Comparison of ENCODE assay signal across 10 mouse cellular contexts in the genomic region with DNA sequence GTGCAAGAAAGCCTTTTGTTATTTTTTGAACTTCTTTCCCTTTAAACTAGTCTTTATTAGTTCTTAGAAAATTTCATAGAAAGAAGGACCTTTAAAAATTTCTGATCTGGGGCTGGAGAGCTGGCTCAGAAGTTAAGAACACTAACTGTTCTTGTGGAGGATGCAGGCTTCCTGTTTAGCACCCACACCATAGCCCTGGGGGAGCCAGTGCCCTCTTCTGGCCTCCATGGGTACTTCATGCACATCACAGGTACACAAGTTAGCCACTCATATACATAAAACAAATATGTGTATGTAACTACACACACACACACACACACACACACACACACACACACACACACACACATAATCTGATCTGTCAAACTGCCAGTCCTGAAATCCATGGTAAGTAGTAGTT. TPM values are rescaled to one million over a fixed set of nuclear protein-coding genes. Genes with fewer than 3 reads are reported as not detected.
A peak's percentile ranks its signal among the peaks of the same experiment; 100 is the strongest.
DNase-seq lines count a peak whose midpoint lies in the region; ATAC-seq and TF ChIP-seq lines count a peak whose summit lies in the region.
"Had no signal": no experiment of that assay in that cellular context is flagged by ENCODE, and none has a peak within 500 bp of the region (broad histone marks: within the 10 kb centered on the region; RNA-seq: fewer than 3 reads in every experiment).

No protein-coding gene starts in this region.

- H3K27ac ChIP-seq in hindbrain, postnatal 0 days: no peak overlapping the region
- no peak overlapping the region for H3K27ac ChIP-seq in hindbrain, embryonic 13.5 days
- H3K27ac ChIP-seq in forebrain, embryonic 15.5 days (replicated peaks): no peak overlapping the region
- no peak overlapping the region for H3K27ac ChIP-seq in liver, embryonic 14.5 days
- no peak overlapping the region for H3K27ac ChIP-seq in hindbrain, embryonic 14.5 days
- H3K27ac ChIP-seq: limb, embryonic 15.5 days; stomach, embryonic 15.5 days had no signal

- peak; percentile 33 for DNase-seq in hindbrain, postnatal 0 days (ENCODE audit: low spot score)
- DNase-seq in CD4-positive helper T cell, adult 2 months (ENCODE audit: low read depth, low spot score): peak; percentile 64
- peak; percentile 57 for DNase-seq in T-cell, adult 2 months (ENCODE audit: low spot score)
- DNase-seq in liver, embryonic 14.5 days (ENCODE audit: low read depth in 3 of 3, low spot score in 3 of 3): peak in 1 of 3 experiments; percentile 2
- DNase-seq in splenic B cell, adult 2 months (ENCODE audit: low read depth, low spot score): peak; percentile 70
- DNase-seq in hindbrain, embryonic 14.5 days (ENCODE audit: low spot score): no peak

- no peak for TF ChIP-seq EP300 in liver, embryonic 14.5 days (IDR thresholded peaks at IDR 0.05; ENCODE audit: low read depth)

- H3K36me3 ChIP-seq in hindbrain, postnatal 0 days (ENCODE audit: insufficient read depth, low read length): peaks cover 9% of the 10 kb centered on the region; the same call in 1 of the 2 replicates
- peaks cover 23% of the 10 kb centered on the region for H3K36me3 ChIP-seq in hindbrain, embryonic 13.5 days
- H3K36me3 ChIP-seq in forebrain, embryonic 15.5 days: peaks cover 11% of the 10 kb centered on the region
- no peaks in the 10 kb centered on the region; the same call in 1 of the 2 replicates for H3K36me3 ChIP-seq in liver, embryonic 14.5 days (replicated peaks; ENCODE audit: control insufficient read depth, insufficient read depth, low read depth)
- H3K36me3 ChIP-seq in splenic B cell, adult 2 months (ENCODE audit: control insufficient read depth, insufficient read depth, low read length, poor library complexity, severe bottlenecking): peaks cover 12% of the 10 kb centered on the region
- peaks cover 22% of the 10 kb centered on the region for H3K36me3 ChIP-seq in hindbrain, embryonic 14.5 days (replicated peaks; ENCODE audit: control insufficient read depth, insufficient read depth)
- H3K36me3 ChIP-seq: stomach, embryonic 15.5 days had no signal

- no peaks in the 10 kb centered on the region for H3K9me3 ChIP-seq in hindbrain, postnatal 0 days (ENCODE audit: low read length)
- H3K9me3 ChIP-seq in hindbrain, embryonic 13.5 days: no peaks in the 10 kb centered on the region
- no peaks in the 10 kb centered on the region for H3K9me3 ChIP-seq in forebrain, embryonic 15.5 days
- no peaks in the 10 kb centered on the region for H3K9me3 ChIP-seq in liver, embryonic 14.5 days (ENCODE audit: control insufficient read depth, low read length)
- no peaks in the 10 kb centered on the region for H3K9me3 ChIP-seq in hindbrain, embryonic 14.5 days (ENCODE audit: control insufficient read depth, low read length)
- H3K9me3 ChIP-seq: limb, embryonic 15.5 days; stomach, embryonic 15.5 days had no signal

- no peaks in the 10 kb centered on the region for H3K4me1 ChIP-seq in hindbrain, postnatal 0 days (ENCODE audit: insufficient read depth, low read length)
- H3K4me1 ChIP-seq in hindbrain, embryonic 13.5 days (replicated peaks): 0 out of 2 replicates have a peak, but pooled peaks cover 4% of the 10 kb centered on the region
- no peaks in the 10 kb centered on the region for H3K4me1 ChIP-seq in forebrain, embryonic 15.5 days
- H3K4me1 ChIP-seq in liver, embryonic 14.5 days (replicated peaks; ENCODE audit: control insufficient read depth in 2 of 2, insufficient read depth in 2 of 2, low read length in 1 of 2): no peaks in the 10 kb centered on the region
- H3K4me1 ChIP-seq in hindbrain, embryonic 14.5 days (replicated peaks; ENCODE audit: control insufficient read depth, insufficient read depth, low read length): no peaks in the 10 kb centered on the region
- H3K4me1 ChIP-seq: limb, embryonic 15.5 days; stomach, embryonic 15.5 days had no signal

- H3K4me2 ChIP-seq in hindbrain, postnatal 0 days (ENCODE audit: low read depth, low read length): no peak overlapping the region
- H3K4me2 ChIP-seq in hindbrain, embryonic 13.5 days: no peak overlapping the region
- no peak overlapping the region for H3K4me2 ChIP-seq in forebrain, embryonic 15.5 days (replicated peaks)
- no peak overlapping the region for H3K4me2 ChIP-seq in liver, embryonic 14.5 days (ENCODE audit: low read depth)
- no peak overlapping the region for H3K4me2 ChIP-seq in hindbrain, embryonic 14.5 days (replicated peaks)
- H3K4me2 ChIP-seq: limb, embryonic 15.5 days; stomach, embryonic 15.5 days had no signal

- no peaks in the 10 kb centered on the region for H3K27me3 ChIP-seq in hindbrain, postnatal 0 days (ENCODE audit: insufficient read depth, low read length)
- H3K27me3 ChIP-seq in hindbrain, embryonic 13.5 days: 0 out of 2 replicates have a peak, but pooled peaks cover 8% of the 10 kb centered on the region
- H3K27me3 ChIP-seq in forebrain, embryonic 15.5 days: no peaks in the 10 kb centered on the region
- no peaks in the 10 kb centered on the region for H3K27me3 ChIP-seq in liver, embryonic 14.5 days (ENCODE audit: control insufficient read depth, insufficient read depth, low read length)
- no peaks in the 10 kb centered on the region for H3K27me3 ChIP-seq in splenic B cell, adult 2 months (ENCODE audit: control insufficient read depth, insufficient read depth, low read length, poor library complexity, severe bottlenecking)
- no peaks in the 10 kb centered on the region for H3K27me3 ChIP-seq in hindbrain, embryonic 14.5 days (ENCODE audit: control insufficient read depth, insufficient read depth, low read length)
- H3K27me3 ChIP-seq: limb, embryonic 15.5 days; stomach, embryonic 15.5 days had no signal

- H3K9ac ChIP-seq in hindbrain, postnatal 0 days (replicated peaks; ENCODE audit: low read length): no peak overlapping the region
- H3K9ac ChIP-seq in hindbrain, embryonic 13.5 days: no peak overlapping the region
- H3K9ac ChIP-seq in forebrain, embryonic 15.5 days (replicated peaks): no peak overlapping the region
- H3K9ac ChIP-seq in liver, embryonic 14.5 days (replicated peaks): no peak overlapping the region
- no peak overlapping the region for H3K9ac ChIP-seq in hindbrain, embryonic 14.5 days
- H3K9ac ChIP-seq: limb, embryonic 15.5 days; stomach, embryonic 15.5 days had no signal

- no peak overlapping the region for H3K4me3 ChIP-seq in hindbrain, postnatal 0 days (ENCODE audit: low read length)
- no peak overlapping the region for H3K4me3 ChIP-seq in hindbrain, embryonic 13.5 days
- H3K4me3 ChIP-seq in forebrain, embryonic 15.5 days: no peak overlapping the region
- no peak overlapping the region for H3K4me3 ChIP-seq in liver, embryonic 14.5 days (ENCODE audit: insufficient read depth in 1 of 2, low read depth in 2 of 2, low read length in 2 of 2)
- H3K4me3 ChIP-seq in hindbrain, embryonic 14.5 days (replicated peaks; ENCODE audit: low read length): no peak overlapping the region
- H3K4me3 ChIP-seq: limb, embryonic 15.5 days; stomach, embryonic 15.5 days had no signal

- ATAC-seq in hindbrain, postnatal 0 days: no peak
- no peak for ATAC-seq in hindbrain, embryonic 13.5 days (ENCODE audit: low FRiP score)
- peak; percentile 29; the same call in 1 of the 2 replicates for ATAC-seq in forebrain, embryonic 15.5 days (replicated peaks)
- no peak for ATAC-seq in liver, embryonic 14.5 days (ENCODE audit: insufficient read depth)
- ATAC-seq in hindbrain, embryonic 14.5 days (ENCODE audit: low FRiP score): no peak

- TF ChIP-seq CTCF in hindbrain, postnatal 0 days (IDR thresholded peaks at IDR 0.05; ENCODE audit: low read depth): peak; percentile 76
- peak; percentile 75 for TF ChIP-seq CTCF in liver, embryonic 14.5 days (IDR thresholded peaks at IDR 0.05; ENCODE audit: low read depth)

RNA-seq across cellular contexts. Expression of a gene that starts 7.9 kb away (rescaled TPM):
- 70.3 and 90.9 TPM in 2 replicates for total RNA-seq in hindbrain, postnatal 0 days (2014; rRNA removed)
- 65.3 and 67.6 TPM in 2 replicates for polyA plus RNA-seq in hindbrain, postnatal 0 days (2015; fragmentation: Nextera tagmentation; extraction: Ambion mirVana)
- 50.9 and 53.6 TPM in 2 replicates for polyA plus RNA-seq in hindbrain, embryonic 13.5 days (2015; fragmentation: Nextera tagmentation; extraction: Ambion mirVana)
- 55.0 and 66.8 TPM in 2 replicates for polyA plus RNA-seq in forebrain, embryonic 15.5 days (2015; fragmentation: Nextera tagmentation; extraction: Ambion mirVana)
- 0.01 TPM in 1 of 2 replicates, not detected in the other for polyA plus RNA-seq in liver, embryonic 14.5 days (2012; rRNA removed)
- polyA plus RNA-seq in liver, embryonic 14.5 days (2014; fragmentation: Nextera tagmentation; extraction: Ambion mirVana): 0.04 TPM in 1 of 2 replicates, not detected in the other
- polyA plus RNA-seq in hindbrain, embryonic 14.5 days (2014; fragmentation: Nextera tagmentation; extraction: Ambion mirVana): 79.5 and 91.2 TPM in 2 replicates

RNA-seq across cellular contexts. Expression of a gene that starts 25.3 kb away (rescaled TPM):
- 11.1 and 12.8 TPM in 2 replicates for total RNA-seq in hindbrain, postnatal 0 days (2014; rRNA removed)
- polyA plus RNA-seq in hindbrain, postnatal 0 days (2015; fragmentation: Nextera tagmentation; extraction: Ambion mirVana): 21.4 and 22.9 TPM in 2 replicates
- 34.4 and 39.0 TPM in 2 replicates for polyA plus RNA-seq in hindbrain, embryonic 13.5 days (2015; fragmentation: Nextera tagmentation; extraction: Ambion mirVana)
- 40.4 and 41.6 TPM in 2 replicates for polyA plus RNA-seq in forebrain, embryonic 15.5 days (2015; fragmentation: Nextera tagmentation; extraction: Ambion mirVana)
- 1.8 and 3.3 TPM in 2 replicates for polyA plus RNA-seq in liver, embryonic 14.5 days (2012; rRNA removed)
- 3.5 and 5.8 TPM in 2 replicates for polyA plus RNA-seq in liver, embryonic 14.5 days (2014; fragmentation: Nextera tagmentation; extraction: Ambion mirVana)
- 34.9 and 37.1 TPM in 2 replicates for polyA plus RNA-seq in hindbrain, embryonic 14.5 days (2014; fragmentation: Nextera tagmentation; extraction: Ambion mirVana)

RNA-seq across cellular contexts. Expression of a gene that starts 52.1 kb away (rescaled TPM):
- total RNA-seq in hindbrain, postnatal 0 days (2014; rRNA removed): not detected in 2 replicates
- 12.8 and 14.8 TPM in 2 replicates for polyA plus RNA-seq in hindbrain, postnatal 0 days (2015; fragmentation: Nextera tagmentation; extraction: Ambion mirVana)
- 20.9 and 23.9 TPM in 2 replicates for polyA plus RNA-seq in hindbrain, embryonic 13.5 days (2015; fragmentation: Nextera tagmentation; extraction: Ambion mirVana)
- polyA plus RNA-seq in forebrain, embryonic 15.5 days (2015; fragmentation: Nextera tagmentation; extraction: Ambion mirVana): 24.3 and 24.6 TPM in 2 replicates
- polyA plus RNA-seq in liver, embryonic 14.5 days (2012; rRNA removed): not detected in 2 replicates
- polyA plus RNA-seq in liver, embryonic 14.5 days (2014; fragmentation: Nextera tagmentation; extraction: Ambion mirVana): 1.8 and 3.2 TPM in 2 replicates
- 17.4 and 17.6 TPM in 2 replicates for polyA plus RNA-seq in hindbrain, embryonic 14.5 days (2014; fragmentation: Nextera tagmentation; extraction: Ambion mirVana)

Comparison
In these comparisons a context has a peak if more than half of its experiments do, and no peak if none do; other contexts are left out.
1. RNA of a gene that starts 7.9 kb away (polyA plus RNA-seq): 79.5 to 91.2 TPM in hindbrain, embryonic 14.5 days, 65.3 to 67.6 TPM in hindbrain, postnatal 0 days, 55.0 to 66.8 TPM in forebrain, embryonic 15.5 days and 50.9 to 53.6 TPM in hindbrain, embryonic 13.5 days; 0.01 to 0.04 TPM in liver, embryonic 14.5 days; every median in the first group is over 10 times any median in the second.